Mouse (Mus musculus) ovary, postnatal 36 days (tissue): ENCODE measurements around the gene Csmd2.

ENCODE experiments used
- DNase-seq: peaks from one replicate; pipeline ENCODE4 v3.0.0; 2022; ENCODE audit warnings: low spot score, mixed read lengths

Gene Csmd2

DNA sequence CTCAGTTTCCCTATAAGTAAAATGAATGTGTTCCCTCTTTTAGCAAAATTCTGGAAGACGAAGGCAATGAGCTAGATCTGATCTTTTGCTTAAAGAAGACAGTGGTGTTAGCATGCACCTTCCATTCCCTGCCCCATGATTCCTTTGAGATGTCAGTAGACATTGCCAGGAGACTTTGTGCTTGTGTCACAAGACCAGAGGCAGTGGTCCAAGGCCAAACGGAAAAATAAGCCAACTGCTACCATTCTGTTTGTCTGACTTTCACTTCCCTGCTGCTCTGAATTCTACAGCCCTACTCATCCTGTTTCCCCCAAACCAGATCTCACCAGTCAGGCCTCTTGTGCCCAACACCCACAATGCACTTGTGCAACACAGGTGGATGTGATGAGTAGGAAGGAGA, 427.1 kb downstream of the Csmd2 start:
- no peak for DNase-seq

DNA sequence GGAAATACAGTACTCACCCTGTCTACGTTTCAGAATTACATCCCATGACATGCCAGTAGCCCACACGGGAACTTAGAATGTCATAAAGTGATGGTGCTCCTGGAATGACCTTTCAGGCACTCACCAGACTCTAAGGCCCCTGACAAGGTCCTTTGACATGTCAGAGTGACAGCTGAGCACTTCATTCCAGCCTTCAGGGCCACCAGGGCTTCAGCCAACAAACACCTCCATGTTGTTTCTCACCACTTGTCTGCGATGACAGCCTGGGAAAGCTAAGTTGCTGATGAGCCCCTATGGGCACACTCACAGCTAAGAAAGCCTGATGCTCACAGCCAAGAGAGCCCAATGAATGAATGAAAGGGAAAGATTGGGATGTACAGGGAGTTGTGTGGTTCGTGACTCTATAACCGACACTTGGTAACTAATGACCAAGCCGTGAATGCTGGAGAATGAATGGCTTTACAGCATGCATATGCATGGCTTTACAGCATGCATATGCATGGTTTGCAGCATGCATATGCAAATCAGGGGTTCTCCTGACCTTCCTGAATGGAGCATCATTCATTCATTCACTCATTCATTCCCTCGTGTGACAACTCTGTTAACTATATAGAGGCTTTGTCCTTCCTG, 432.4 kb downstream of the Csmd2 start:
- no peak for DNase-seq

DNA sequence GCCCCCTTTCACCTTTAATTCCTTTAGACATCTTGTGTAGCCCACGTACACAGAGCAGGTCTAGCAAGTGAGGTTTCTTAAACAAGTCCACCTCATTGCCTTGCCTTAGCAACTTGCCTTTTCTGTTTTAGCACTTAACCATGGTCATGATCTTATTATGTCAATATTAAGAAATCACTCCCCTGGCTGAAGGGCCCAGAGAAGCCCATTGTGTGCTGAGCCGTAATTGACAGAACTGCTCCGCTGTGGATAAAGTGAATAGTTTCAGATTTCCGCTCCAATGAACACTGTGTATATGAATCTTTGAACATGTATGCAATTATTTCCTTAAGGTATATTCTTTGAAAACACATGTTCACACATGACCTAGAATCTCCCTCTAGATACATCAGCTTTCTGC, 434.8 kb downstream of the Csmd2 start:
- no peak for DNase-seq

- DNase-seq, result no peak
Observed at GRCm38 (mm10) chr4:128425339-128425738, 437.7 kb downstream of the Csmd2 start.

GRCm38 (mm10) chr4:128427261-128428030, 439.8 kb downstream of the Csmd2 start:
- no peak for DNase-seq

DNA sequence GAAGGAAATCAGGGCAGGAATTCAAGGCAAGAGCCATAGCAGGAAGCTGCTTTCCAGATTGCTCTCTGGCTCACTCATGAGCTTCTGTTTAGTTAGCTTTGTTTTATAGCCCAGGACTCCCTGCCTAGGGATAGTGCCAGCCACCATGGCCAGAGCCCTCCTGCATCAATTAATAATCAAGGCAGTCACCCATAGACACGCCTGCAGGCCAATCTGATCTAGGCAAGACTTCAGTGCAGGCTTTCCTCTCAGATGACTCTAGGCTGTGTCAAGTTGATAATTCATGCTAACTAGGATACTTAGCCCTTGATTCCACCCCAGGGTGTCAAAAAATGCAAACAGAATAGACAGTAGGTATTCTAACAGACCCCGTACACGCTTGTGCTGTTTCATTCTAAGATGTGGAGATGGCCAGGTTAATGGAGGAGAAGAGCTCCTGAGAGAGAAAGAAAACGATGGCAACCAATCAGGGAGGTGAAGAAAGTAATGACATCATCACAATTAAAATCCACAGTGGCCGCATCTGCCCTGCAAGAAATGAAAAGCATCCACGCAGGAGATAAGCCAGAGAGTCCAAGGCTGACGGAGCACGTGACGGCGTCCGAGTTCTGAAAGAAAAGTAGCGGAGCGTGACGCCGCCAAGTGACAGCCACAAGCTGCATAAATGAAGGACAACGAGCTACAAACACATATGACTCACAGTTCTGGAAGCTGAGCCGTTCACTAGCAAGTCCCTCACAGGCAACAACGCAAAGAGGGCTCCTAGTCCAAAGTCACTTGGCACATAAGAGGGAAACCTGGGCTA, 440.8 kb downstream of the Csmd2 start:
- peak; percentile 15 for DNase-seq

DNA sequence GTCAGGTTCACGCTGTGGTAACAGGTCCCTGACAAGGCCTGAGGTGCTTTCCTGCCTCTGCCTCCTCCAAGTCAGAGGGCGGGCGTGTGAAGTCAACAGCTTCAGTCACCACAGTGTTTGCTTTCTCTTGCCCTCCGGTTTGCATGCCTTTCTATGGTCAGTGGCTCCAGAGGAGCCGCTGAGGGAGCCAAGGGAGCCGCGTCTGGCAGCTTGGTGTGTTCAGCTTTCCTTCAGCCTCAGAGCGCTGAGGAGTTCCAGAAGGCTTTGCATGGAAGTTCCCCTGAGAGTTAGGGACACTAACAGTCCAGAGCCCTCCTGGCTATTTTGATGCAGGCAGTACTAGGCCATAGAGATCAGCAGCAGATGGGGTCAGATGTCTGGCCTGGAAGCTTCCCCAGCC, 441.9 kb downstream of the Csmd2 start:
- DNase-seq, result no peak

GRCm38 (mm10) chr4:128440550-128440949, 452.9 kb downstream of the Csmd2 start:
- no peak for DNase-seq

- DNase-seq, result no peak
Observed at GRCm38 (mm10) chr4:128441228-128441627, 453.6 kb downstream of the Csmd2 start.

DNA sequence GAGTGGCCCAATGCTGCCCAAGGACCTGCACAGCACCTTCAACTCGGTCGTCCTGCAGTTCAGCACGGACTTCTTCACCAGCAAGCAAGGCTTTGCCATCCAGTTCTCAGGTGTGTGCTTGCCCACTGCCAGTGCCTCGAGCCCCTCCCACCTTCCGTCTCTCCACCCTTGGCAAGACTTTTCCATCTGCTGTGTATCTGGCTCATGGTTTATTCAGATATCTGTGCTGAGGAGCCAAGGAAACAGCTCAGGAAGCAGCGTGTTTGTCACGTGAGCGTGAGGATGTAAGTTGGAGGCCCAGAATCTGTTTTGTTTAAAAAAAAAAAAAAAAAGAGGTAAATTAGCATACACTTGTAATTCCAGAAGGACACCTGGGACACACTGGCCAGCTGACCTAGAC, 455.1 kb downstream of the Csmd2 start:
- no peak for DNase-seq

- no peak for DNase-seq
Observed at GRCm38 (mm10) chr4:128445514-128446260, 458.0 kb downstream of the Csmd2 start.

DNA sequence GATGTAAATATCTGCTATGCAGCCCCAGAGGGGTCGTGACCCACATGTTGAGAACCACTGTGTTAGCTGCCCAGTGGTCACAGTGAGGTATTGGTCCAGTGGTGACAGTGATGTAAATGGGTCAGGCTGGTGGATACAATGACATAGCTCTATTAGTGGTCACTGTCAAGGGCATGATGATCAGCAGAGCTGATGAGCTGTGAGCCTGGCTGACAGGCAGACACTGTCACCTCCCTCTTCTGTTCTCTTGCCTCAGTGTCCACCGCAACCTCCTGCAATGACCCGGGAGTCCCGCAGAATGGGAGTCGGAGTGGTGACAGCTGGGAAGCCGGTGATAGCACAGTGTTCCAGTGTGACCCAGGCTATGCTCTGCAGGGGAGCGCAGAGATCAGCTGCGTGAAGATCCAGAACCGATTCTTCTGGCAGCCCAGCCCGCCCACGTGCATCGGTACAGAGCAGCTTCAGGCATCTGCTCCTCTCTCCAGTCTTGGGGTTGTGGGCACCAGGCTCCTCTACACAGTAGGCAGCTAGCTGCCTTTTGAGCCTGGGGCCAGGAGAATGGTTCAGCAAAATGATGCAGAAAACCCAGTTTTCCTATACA, 461.3 kb downstream of the Csmd2 start:
- no peak for DNase-seq

- no peak for DNase-seq
Observed at GRCm38 (mm10) chr4:128450137-128450536, 462.5 kb downstream of the Csmd2 start.

DNA sequence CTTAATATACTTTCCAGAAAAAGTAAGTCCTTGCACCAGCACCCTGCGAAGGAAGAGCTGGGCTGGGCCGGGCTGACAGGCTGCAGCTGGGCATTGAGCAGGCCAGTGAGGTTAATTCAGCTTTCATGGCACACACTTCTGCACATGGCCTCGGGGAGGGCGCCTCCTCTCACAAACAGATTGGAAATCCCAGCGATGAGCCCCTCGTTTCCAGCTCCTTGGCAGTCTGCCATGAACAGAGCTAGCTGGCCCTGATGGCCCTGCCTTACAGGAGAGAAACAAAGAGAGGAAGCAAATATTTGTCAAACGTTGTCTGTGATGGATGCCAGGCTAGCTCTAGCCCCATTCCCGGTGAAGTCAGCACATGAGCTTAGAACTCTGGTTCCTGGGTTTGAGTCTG, 463.3 kb downstream of the Csmd2 start:
- peak; percentile 43 for DNase-seq

DNA sequence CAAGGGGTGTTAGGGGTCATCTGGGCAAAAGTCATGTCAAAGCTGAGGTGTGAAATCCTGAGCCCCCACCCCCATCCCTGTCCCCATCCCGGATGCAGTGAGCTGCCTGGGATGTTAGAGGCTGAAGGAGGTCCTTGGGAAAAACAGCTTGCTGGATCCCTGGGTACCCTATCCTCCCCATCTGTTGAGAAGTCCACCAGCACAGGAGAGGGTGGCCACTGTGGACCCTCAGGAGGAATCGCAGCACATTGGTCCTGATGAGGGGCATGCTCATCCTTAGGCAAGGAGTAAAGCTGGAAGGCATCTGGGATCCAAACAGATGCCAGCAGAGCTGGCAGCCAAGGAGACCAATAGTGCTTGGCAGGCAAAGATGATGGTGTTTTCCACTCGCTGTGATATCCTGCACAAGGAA, 463.7 kb downstream of the Csmd2 start:
- DNase-seq, result no peak

DNA sequence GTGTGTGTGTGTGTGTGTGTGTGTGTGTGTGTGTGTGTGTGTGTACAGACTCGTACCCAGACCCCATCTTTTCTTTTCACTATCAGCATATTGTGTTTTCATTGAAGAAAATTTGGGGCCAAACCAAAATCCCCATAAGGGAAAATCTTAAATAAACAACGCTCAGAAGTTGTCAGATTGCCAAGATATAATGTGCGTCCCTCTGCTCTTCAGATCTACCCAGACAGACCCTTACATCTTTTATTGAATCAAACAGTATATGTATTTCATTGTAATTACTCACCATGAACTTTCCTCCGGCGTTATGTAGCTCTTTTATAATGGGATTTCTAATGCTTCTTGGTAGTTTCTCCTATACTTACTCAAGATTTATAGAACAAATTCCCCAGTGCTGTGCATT, 479.1 kb downstream of the Csmd2 start:
- no peak for DNase-seq

GRCm38 (mm10) chr4:128468040-128468439, 480.4 kb downstream of the Csmd2 start:
- no peak for DNase-seq

DNA sequence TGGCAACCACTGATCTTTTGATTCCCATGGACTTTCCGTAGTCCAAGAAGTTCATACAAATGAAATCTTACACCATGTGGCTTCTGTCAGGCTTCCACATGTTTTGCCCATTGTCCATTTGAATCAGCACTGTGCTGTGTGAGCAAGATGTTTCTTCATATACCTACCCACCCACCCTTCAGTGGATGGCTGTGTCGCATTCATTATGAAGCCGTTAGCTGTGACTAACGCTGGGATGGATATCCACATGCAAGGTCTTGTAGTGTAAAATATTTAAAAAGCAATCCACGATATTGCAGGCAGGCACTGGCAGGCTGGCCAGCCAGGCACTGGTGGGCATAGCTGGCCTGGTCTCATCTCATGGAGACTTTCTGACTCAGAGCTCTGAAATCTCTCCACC, 488.6 kb downstream of the Csmd2 start:
- DNase-seq, result no peak

GRCm38 (mm10) chr4:128483891-128484290, 496.2 kb downstream of the Csmd2 start:
- DNase-seq, result no peak

GRCm38 (mm10) chr4:128484679-128485078, 497.0 kb downstream of the Csmd2 start:
- no peak for DNase-seq

GRCm38 (mm10) chr4:128489521-128490100, 502.0 kb downstream of the Csmd2 start:
- DNase-seq, result no peak
